Mouse (Mus musculus) heart, postnatal 25 days (tissue): Measurements from ENCODE around the gene Agpat1. TPM values are rescaled to one million over a fixed set of nuclear protein-coding genes. Genes with fewer than 3 reads are reported as not detected.

Source experiments
- DNase-seq: peaks from one replicate; pipeline ENCODE4 v3.0.0; 2022; ENCODE audit warnings: low spot score
- intact Hi-C: fragments of 180-260 bp; cut with DNase I; formaldehyde crosslinking; loops from one replicate; pipeline ENCODE4 v1.15.1; 2025
- total RNA-seq, 2 experiments: library from RNA; stranded (reverse); gene quantifications; 2 replicates each; pipeline ENCODE4 v1.2.3; 2021

Gene Agpat1
- 10 to 100 TPM; 65.8 to 66.8 TPM for total RNA-seq

DNA sequence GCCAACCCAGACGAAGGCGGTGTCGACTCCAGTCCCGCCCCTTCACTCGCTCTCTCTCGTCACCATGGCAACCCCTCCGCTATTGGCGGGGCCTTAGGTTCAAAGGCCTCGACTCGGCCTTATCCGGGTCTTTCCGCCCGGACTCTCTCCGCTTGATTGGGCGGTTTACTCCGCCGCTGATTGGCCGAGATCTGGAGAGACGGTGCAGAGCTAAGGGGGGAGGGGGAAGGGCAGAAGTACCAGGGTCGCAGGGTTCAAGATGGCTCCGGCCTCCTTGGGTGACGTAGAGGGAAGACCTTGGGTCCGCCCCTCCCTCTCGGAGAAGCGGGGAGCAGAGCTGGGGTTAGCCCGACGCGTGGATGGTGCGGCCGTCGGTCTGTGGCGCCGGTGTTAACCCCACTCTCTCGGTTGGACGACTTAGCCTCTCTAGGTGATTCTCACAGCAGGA, at the start of gene Agpat1:
TSS of gene Agpat1 (plus strand) at position 202 of the 448 bp plus-strand sequence.
- intact Hi-C loops: no loop called here
- DNase-seq: peak; percentile 98

DNA sequence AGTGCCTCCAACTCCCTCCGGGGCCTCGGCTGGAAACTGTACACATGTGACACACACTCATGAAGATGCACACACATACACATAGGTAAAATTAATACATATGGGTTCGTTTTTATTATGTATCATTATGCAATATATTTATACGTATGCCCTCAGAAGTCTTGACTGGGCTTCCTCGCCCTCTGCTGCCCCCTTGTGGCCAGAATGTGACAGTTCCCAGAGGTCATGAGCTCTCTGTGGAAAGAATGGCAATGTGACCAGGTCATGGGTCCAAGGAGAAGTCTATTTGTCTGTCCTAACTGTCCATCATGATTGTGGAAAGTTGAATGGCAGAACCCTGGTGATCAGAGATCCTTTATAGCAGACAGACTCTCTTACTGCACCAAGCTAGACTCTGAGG, 48.6 kb upstream of the Agpat1 start:
- intact Hi-C loops: loop anchor here (5.0 kb wide), 2 partner anchors 62 to 118 kb away; partner anchors contain the start of gene Egfl8
- DNase-seq: peak; percentile 49

- intact Hi-C loops: loop anchor here (5.0 kb wide), 2 partner anchors 61 to 119 kb away; partner anchors contain the start of gene Egfl8
- DNase-seq: no peak
Measured at GRCm38 (mm10) chr17:34556406-34556805, 47.7 kb upstream of the Agpat1 start.

GRCm38 (mm10) chr17:34557411-34557810, 46.7 kb upstream of the Agpat1 start:
- DNase-seq: no peak
- intact Hi-C loops: loop anchor here (5.0 kb wide), 2 partner anchors 60 to 120 kb away; partner anchors contain the start of gene Egfl8

- intact Hi-C loops: loop anchor here (5.0 kb wide), 2 partner anchors 58 to 122 kb away; partner anchors contain the start of gene Egfl8
- DNase-seq: no peak
Measured at GRCm38 (mm10) chr17:34559116-34559515, 44.9 kb upstream of the Agpat1 start.

DNA sequence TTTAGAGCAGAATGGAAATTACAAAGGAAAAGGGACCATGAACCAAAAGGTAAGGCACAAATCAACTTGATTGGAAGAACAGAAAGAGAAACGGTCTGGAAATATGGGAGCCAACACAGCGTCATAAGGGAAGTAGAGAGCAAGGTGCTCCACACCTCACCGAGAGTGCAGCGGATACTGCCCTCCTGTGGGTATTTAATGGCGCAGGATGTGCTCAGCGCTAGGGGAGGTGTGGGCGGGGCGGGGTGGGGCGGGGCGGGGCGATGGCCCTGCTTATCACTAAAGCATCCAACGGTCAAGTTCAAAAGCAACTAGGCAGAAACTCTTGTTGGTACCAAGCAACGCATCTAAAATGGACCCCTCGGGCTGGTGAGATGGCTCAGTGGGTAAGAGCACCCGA, 44.2 kb upstream of the Agpat1 start:
- intact Hi-C loops: loop anchor here (5.0 kb wide), 2 partner anchors 57 to 123 kb away; partner anchors contain the start of gene Egfl8
- no peak for DNase-seq

GRCm38 (mm10) chr17:34560438-34560837, 43.6 kb upstream of the Agpat1 start:
- intact Hi-C loops: no loop called here
- no peak for DNase-seq

GRCm38 (mm10) chr17:34561200-34561599, 42.9 kb upstream of the Agpat1 start:
- DNase-seq: no peak
- intact Hi-C loops: no loop called here

DNA sequence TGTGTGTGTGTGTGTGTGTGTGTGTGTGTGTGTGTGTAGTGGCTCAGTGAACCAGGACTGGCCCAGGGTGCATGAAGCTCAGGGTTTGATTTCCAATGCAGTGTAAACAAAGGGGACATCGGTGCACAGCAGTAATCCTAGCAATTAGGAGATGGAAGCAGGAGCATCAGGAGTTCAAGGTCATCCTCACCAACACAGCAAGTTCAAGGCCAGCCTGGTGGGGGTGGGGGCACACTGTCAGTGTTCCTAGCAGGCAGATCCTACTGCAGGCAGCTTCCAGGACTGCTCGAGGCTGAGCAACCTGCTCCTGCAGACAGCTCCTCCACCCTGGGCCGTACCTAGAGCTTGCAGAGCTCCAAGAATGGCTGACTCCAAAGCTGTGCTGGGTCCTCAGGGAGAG, 41.5 kb upstream of the Agpat1 start:
- intact Hi-C loops: no loop called here
- no peak for DNase-seq

DNA sequence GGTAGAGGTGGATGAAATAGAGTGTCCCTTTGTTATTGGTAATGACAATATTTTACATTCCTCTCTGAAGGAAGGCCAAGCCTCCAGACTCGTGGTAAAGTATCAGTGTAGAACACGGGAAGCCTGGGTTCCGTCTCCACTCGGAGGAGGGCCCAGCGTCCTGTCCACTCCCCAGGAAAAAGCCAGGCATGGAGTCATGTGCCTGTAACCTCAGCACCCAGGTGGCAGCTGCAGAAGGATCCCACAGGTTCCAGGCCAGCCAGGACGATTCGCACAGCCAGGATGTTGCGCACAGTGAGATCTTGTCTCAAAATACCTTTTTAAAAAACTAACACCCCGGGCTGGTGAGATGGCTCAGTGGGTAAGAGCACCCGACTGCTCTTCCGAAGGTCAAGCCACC, 40.7 kb upstream of the Agpat1 start:
- intact Hi-C loops: no loop called here
- no peak for DNase-seq

- peak; percentile 64 for DNase-seq
- intact Hi-C loops: no loop called here
Measured at GRCm38 (mm10) chr17:34564003-34564421, 40.0 kb upstream of the Agpat1 start, which contains the start of gene Notch4. TSS of gene Notch4 (plus strand) at chr17:34564268.

DNA sequence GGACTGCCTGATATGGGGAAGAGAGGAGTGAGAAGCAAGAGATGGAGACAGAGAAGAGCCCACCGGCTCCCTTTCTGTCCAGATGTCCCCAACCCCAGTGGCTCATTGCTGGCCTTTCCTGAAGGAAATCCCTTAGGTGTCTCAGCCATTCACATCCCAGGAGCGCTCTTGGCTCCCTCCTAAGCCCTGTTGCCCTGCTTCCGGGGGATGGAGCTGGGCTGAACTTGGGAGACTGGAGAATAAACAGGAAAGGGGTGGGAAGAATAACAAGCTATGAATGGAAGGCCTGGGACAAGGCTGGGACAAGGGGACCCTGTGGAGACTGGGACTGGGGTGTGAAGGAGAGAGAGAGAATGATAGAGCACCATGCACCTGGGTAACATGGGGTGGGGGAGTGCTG, 39.3 kb upstream of the Agpat1 start:
- DNase-seq: peak; percentile 71
- intact Hi-C loops: no loop called here

GRCm38 (mm10) chr17:34567311-34567710, 36.8 kb upstream of the Agpat1 start:
- DNase-seq: no peak
- intact Hi-C loops: no loop called here

DNA sequence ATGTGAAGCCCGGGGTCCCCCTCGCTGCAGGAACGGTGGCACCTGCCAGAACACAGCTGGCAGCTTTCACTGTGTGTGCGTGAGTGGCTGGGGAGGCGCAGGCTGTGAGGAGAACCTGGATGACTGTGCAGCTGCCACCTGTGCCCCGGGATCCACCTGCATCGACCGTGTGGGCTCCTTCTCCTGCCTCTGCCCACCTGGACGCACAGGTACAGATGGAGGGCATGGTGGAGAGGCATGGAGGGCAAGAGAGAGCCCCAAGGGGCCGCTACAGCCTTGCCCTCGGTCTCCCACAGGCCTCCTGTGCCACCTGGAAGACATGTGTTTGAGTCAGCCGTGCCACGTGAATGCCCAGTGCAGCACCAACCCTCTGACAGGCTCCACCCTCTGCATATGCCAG, 35.6 kb upstream of the Agpat1 start:
- intact Hi-C loops: loop anchor here (2.0 kb wide), 1 partner anchor 16 kb away; no protein-coding TSS in a partner anchor
- DNase-seq: no peak

DNA sequence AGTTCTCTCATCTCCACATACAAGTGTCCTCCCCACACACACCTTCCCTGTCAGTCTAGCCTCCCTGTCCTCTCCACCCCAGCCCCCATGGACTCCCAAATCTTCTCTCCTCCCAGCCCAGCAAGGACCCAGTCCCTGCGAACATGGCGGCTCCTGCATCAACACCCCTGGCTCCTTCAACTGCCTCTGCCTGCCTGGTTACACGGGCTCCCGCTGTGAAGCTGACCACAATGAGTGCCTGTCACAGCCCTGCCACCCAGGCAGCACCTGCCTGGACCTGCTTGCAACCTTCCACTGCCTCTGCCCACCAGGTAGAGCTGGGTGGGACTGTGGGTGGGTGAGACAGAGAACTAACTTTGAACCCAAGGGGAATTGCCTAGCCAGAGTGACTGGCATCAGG, 34.1 kb upstream of the Agpat1 start:
- intact Hi-C loops: loop anchor here (2.0 to 5.0 kb wide), 2 partner anchors 15 to 47 kb away; partner anchors contain the start of gene Egfl8
- DNase-seq: no peak

DNA sequence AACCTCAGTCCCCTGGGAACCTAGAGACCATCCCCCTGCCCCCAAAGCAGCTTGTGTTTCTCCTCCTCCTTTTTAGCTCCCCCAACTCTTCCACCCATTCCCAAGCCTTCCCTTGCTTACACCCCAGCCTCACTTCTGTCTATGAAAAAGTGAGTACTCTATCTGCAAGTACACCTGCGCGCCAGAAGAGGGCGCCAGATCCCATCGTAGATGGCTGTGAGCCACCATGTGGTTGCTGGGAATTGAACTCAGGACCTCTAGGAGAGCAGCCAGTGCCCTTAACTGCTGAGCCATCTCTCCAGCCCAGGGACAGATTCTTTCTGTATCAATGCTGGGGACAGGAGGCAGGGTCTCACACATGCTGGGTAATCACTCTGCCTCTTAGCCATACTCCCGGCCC, 32.2 kb upstream of the Agpat1 start:
- no peak for DNase-seq
- intact Hi-C loops: loop anchor here (5.0 kb wide), 1 partner anchor 45 kb away; the partner anchor contains the start of gene Egfl8

DNA sequence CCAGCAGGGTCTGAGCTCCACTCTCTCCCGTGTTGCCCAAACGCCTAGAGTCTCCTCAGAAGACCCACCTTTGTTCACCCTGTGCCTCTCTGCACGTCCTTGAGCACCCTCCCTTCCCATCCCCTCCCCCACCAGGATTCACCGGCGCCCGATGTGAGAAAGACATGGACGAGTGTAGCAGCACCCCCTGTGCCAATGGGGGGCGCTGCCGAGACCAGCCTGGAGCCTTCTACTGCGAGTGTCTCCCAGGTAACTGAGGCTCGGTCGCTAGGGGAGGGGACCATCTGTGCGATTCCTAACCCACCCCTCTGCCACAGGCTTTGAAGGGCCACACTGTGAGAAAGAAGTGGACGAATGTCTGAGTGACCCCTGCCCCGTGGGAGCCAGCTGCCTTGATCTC, 31.7 kb upstream of the Agpat1 start:
- intact Hi-C loops: loop anchor here (5.0 kb wide), 1 partner anchor 45 kb away; the partner anchor contains the start of gene Egfl8

GRCm38 (mm10) chr17:34576577-34576976, 27.5 kb upstream of the Agpat1 start:
- intact Hi-C loops: no loop called here
- no peak for DNase-seq

More for the DNA sequence above, 31.7 kb upstream of the Agpat1 start:
- no peak for DNase-seq

DNA sequence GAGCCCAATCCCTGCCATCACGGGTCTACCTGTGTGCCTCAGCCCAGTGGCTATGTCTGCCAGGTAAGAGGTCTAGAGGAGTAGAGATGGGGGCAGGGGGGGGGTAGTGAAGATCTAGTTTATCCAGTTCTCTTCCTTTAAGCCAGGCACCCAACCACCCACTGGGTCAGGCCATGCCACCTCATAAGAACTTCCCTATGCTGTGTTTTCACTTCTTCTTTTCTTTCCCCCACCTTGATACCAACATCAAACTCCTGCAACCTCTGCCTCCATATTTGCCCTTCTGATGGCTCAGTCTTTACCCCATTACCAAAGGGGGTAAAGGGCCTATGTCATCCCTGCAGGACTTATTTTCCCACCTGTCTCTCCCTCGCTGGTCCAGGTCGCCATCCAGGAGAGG, 26.0 kb upstream of the Agpat1 start:
- intact Hi-C loops: no loop called here

DNA sequence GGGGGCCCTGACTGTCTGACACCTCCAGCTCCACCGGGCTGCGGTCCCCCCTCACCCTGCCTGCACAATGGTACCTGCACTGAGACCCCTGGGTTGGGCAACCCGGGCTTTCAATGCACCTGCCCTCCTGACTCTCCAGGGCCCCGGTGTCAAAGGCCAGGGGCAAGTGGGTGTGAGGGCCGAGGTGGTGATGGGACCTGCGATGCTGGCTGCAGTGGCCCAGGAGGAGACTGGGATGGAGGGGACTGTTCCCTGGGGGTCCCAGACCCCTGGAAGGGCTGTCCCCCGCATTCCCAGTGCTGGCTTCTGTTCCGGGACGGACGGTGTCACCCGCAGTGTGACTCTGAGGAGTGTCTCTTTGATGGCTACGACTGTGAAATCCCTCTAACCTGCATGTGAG, 21.5 kb upstream of the Agpat1 start:
- no peak for DNase-seq
- intact Hi-C loops: loop anchor here (10.0 kb wide), 1 partner anchor 458 kb away; the partner anchor contains the start of gene Brd2

More for the DNA sequence above, 26.0 kb upstream of the Agpat1 start:
- no peak for DNase-seq

GRCm38 (mm10) chr17:34583397-34583796, 20.7 kb upstream of the Agpat1 start:
- no peak for DNase-seq
- intact Hi-C loops: loop anchor here (10.0 kb wide), 1 partner anchor 459 kb away; the partner anchor contains the start of gene Brd2
